Mouse (Mus musculus): ENCODE results near the gene Chrdl2.

Gene Chrdl2

GRCm38 (mm10) chr7:100076296-100076695 lies 70.3 kb downstream of the Chrdl2 start:
- Histone ChIP-seq H3K36me3 (ENCODE audit: insufficient read depth, low read length) (peaks cover 34% of the 10 kb centered on the region), H3K4me3 (replicated peaks; ENCODE audit: low read length) (no peak overlapping the region), H3K4me1 (replicated peaks; ENCODE audit: low read depth, low read length) (no peaks in the 10 kb centered on the region), H3K27me3 (ENCODE audit: insufficient read depth, low read length) (no peaks in the 10 kb centered on the region), H3K9me3 (ENCODE audit: low read length) (no peaks in the 10 kb centered on the region)
- TF ChIP-seq POU5F1 (IDR thresholded peaks at IDR 0.05; ENCODE audit: borderline replicate concordance, low read length) (no peak), CTCF (conservative IDR thresholded peaks at IDR 0.05; ENCODE audit: low read length) (no peak), NANOG (IDR thresholded peaks at IDR 0.05; ENCODE audit: borderline replicate concordance, low read length) (no peak)

GRCm38 (mm10) chr7:100077071-100077470 lies 71.1 kb downstream of the Chrdl2 start:
- no peak for TF ChIP-seq NANOG (IDR thresholded peaks at IDR 0.05; ENCODE audit: borderline replicate concordance, low read length)
- TF ChIP-seq POU5F1 (IDR thresholded peaks at IDR 0.05; ENCODE audit: borderline replicate concordance, low read length), result no peak
- Histone ChIP-seq H3K27me3 (ENCODE audit: insufficient read depth, low read length) (no peaks in the 10 kb centered on the region), H3K4me1 (replicated peaks; ENCODE audit: low read depth, low read length) (no peaks in the 10 kb centered on the region), H3K9me3 (ENCODE audit: low read length) (no peaks in the 10 kb centered on the region), H3K4me3 (replicated peaks; ENCODE audit: low read length) (no peak overlapping the region), H3K36me3 (ENCODE audit: insufficient read depth, low read length) (peaks cover 42% of the 10 kb centered on the region)

- H3K9me3 ChIP-seq (ENCODE audit: low read length), result no peaks in the 10 kb centered on the region
- H3K27me3 ChIP-seq (ENCODE audit: insufficient read depth, low read length), result no peaks in the 10 kb centered on the region
- no peak overlapping the region for H3K4me3 ChIP-seq (replicated peaks; ENCODE audit: low read length)
- TF ChIP-seq NANOG (IDR thresholded peaks at IDR 0.05; ENCODE audit: borderline replicate concordance, low read length) (no peak), POU5F1 (IDR thresholded peaks at IDR 0.05; ENCODE audit: borderline replicate concordance, low read length) (no peak), CTCF (conservative IDR thresholded peaks at IDR 0.05; ENCODE audit: low read length) (no peak)
- H3K4me1 ChIP-seq (replicated peaks; ENCODE audit: low read depth, low read length), result peaks cover 10% of the 10 kb centered on the region; the same call in 1 of the 2 replicates
- H3K36me3 ChIP-seq (ENCODE audit: insufficient read depth, low read length), result peaks cover 74% of the 10 kb centered on the region
These were observed 74.3 kb downstream of the Chrdl2 start for GRCm38 (mm10) chr7:100080087-100080781.

- TF ChIP-seq POU5F1 (IDR thresholded peaks at IDR 0.05; ENCODE audit: borderline replicate concordance, low read length) (no peak), NANOG (IDR thresholded peaks at IDR 0.05; ENCODE audit: borderline replicate concordance, low read length) (no peak), CTCF (conservative IDR thresholded peaks at IDR 0.05; ENCODE audit: low read length) (no peak)
- Histone ChIP-seq H3K27me3 (ENCODE audit: insufficient read depth, low read length) (no peaks in the 10 kb centered on the region), H3K9me3 (ENCODE audit: low read length) (no peaks in the 10 kb centered on the region), H3K4me1 (replicated peaks; ENCODE audit: low read depth, low read length) (peaks cover 15% of the 10 kb centered on the region; the same call in 1 of the 2 replicates), H3K36me3 (ENCODE audit: insufficient read depth, low read length) (peaks cover 86% of the 10 kb centered on the region), H3K4me3 (replicated peaks; ENCODE audit: low read length) (no peak overlapping the region)
These were observed 76.9 kb downstream of the Chrdl2 start for GRCm38 (mm10) chr7:100082836-100083235.

GRCm38 (mm10) chr7:100083812-100084211 lies 77.8 kb downstream of the Chrdl2 start:
- Histone ChIP-seq H3K27me3 (ENCODE audit: insufficient read depth, low read length) (no peaks in the 10 kb centered on the region), H3K36me3 (ENCODE audit: insufficient read depth, low read length) (peaks cover 89% of the 10 kb centered on the region), H3K9me3 (ENCODE audit: low read length) (0 out of 2 replicates have a peak, but pooled peaks cover under 1% of the 10 kb centered on the region), H3K4me1 (replicated peaks; ENCODE audit: low read depth, low read length) (peaks cover 15% of the 10 kb centered on the region; the same call in 1 of the 2 replicates), H3K4me3 (replicated peaks; ENCODE audit: low read length) (no peak overlapping the region)
- TF ChIP-seq CTCF (conservative IDR thresholded peaks at IDR 0.05; ENCODE audit: low read length) (no peak), POU5F1 (IDR thresholded peaks at IDR 0.05; ENCODE audit: borderline replicate concordance, low read length) (no peak), NANOG (IDR thresholded peaks at IDR 0.05; ENCODE audit: borderline replicate concordance, low read length) (no peak)
